ENCODE assay signal across 19 mouse cellular contexts in genomic region chr7:44015071-44015470, GRCm38 (mm10). TPM values are rescaled to one million over a fixed set of nuclear protein-coding genes. Genes with fewer than 3 reads are reported as not detected.
DNase-seq lines count a peak whose midpoint lies in the region.
"Had no signal": no experiment of that assay in that cellular context is flagged by ENCODE, and none has a peak within 500 bp of the region (broad histone marks: within the 10 kb centered on the region; RNA-seq: fewer than 3 reads in every experiment).

No protein-coding gene starts in this region.

- DNase-seq in heart, adult 18-20 months = peak; percentile 13 to 46
- DNase-seq in heart, postnatal 25 days (ENCODE audit: low spot score) = no peak
- DNase-seq in left cerebral cortex, postnatal 36 days (ENCODE audit: low spot score in 2 of 2) = peak; percentile 12 to 24
- no peak for DNase-seq in left cerebral cortex, postnatal 10 days (ENCODE audit: extremely low spot score in 1 of 2, low spot score in 2 of 2)
- peak; percentile 41 for DNase-seq in brain, adult 2 months (ENCODE audit: low read depth, low spot score)
- peak; percentile 10 for DNase-seq in telencephalon, adult 2 months (ENCODE audit: low read depth, low spot score)
- DNase-seq: adrenal gland, adult 2 months; adrenal gland, postnatal 14 days; cerebellum, adult 11-12 months; cerebellum, adult 8-10 months; cerebellum, postnatal 36 days; embryo, embryonic 11 days; gastrocnemius, adult 2 months; gastrocnemius, postnatal 14 days; heart, adult 2 months; heart, postnatal 36 days had no signal

- intact Hi-C loops in heart, postnatal 25 days (cut with DNase I) = no loop called here
- intact Hi-C loops in left cerebral cortex, postnatal 36 days (cut with DNase I) = no loop called here
- intact Hi-C loops in left cerebral cortex, postnatal 10 days (cut with DNase I) = no loop called here

RNA-seq across cellular contexts. Expression of gene Klk1b26, which starts 3.1 kb away (rescaled TPM):
- 1 to 10 TPM; 2.8 to 4.1 TPM for total RNA-seq in heart, adult 18-20 months (2021)
- under 1 TPM; 0.36 TPM for total RNA-seq in heart, postnatal 25 days (2021)
- total RNA-seq in left cerebral cortex, postnatal 36 days (2021) = not detected
- total RNA-seq in left cerebral cortex, postnatal 10 days (2021) = not detected
- total RNA-seq: adrenal gland, adult 2 months; adrenal gland, postnatal 14 days; adrenal gland, postnatal 4 days; MEL had no signal

RNA-seq across cellular contexts. Expression of gene Klk1b11, which starts 19.4 kb away (rescaled TPM):
- not detected for total RNA-seq in heart, adult 18-20 months (2021)
- not detected for total RNA-seq in heart, postnatal 25 days (2021)
- not detected for total RNA-seq in left cerebral cortex, postnatal 36 days (2021)
- not detected for total RNA-seq in left cerebral cortex, postnatal 10 days (2021)
- total RNA-seq: adrenal gland, adult 2 months; adrenal gland, postnatal 14 days; gastrocnemius, adult 2 months; gastrocnemius, postnatal 14 days; gastrocnemius, postnatal 4 days; heart, adult 2 months; heart, postnatal 36 days; MEL had no signal

RNA-seq across cellular contexts. Expression of gene Klk1b27, which starts 37.0 kb away (rescaled TPM):
- total RNA-seq in heart, adult 18-20 months (2021) = not detected
- total RNA-seq in heart, postnatal 25 days (2021) = not detected
- total RNA-seq in left cerebral cortex, postnatal 36 days (2021) = not detected
- not detected for total RNA-seq in left cerebral cortex, postnatal 10 days (2021)
- total RNA-seq: adrenal gland, adult 2 months; adrenal gland, postnatal 14 days; adrenal gland, postnatal 4 days; gastrocnemius, adult 2 months; gastrocnemius, postnatal 14 days; gastrocnemius, postnatal 4 days; heart, adult 2 months; heart, postnatal 36 days; MEL had no signal

RNA-seq across cellular contexts. Expression of gene Klk1b9, which starts 39.2 kb away (rescaled TPM):
- not detected for total RNA-seq in heart, adult 18-20 months (2021)
- not detected for total RNA-seq in heart, postnatal 25 days (2021)
- not detected for total RNA-seq in left cerebral cortex, postnatal 36 days (2021)
- total RNA-seq in left cerebral cortex, postnatal 10 days (2021) = not detected
- total RNA-seq: adrenal gland, adult 2 months; adrenal gland, postnatal 14 days; adrenal gland, postnatal 4 days; gastrocnemius, adult 2 months; gastrocnemius, postnatal 14 days; gastrocnemius, postnatal 4 days; heart, adult 2 months; heart, postnatal 36 days; MEL had no signal

RNA-seq across cellular contexts. Expression of gene Klk1b1, which starts 48.5 kb away (rescaled TPM):
- total RNA-seq in heart, adult 18-20 months (2021) = not detected
- total RNA-seq in heart, postnatal 25 days (2021) = not detected
- not detected for total RNA-seq in left cerebral cortex, postnatal 36 days (2021)
- not detected for total RNA-seq in left cerebral cortex, postnatal 10 days (2021)
- total RNA-seq: adrenal gland, adult 2 months; adrenal gland, postnatal 14 days; adrenal gland, postnatal 4 days; gastrocnemius, adult 2 months; gastrocnemius, postnatal 14 days; gastrocnemius, postnatal 4 days; heart, adult 2 months; heart, postnatal 36 days; MEL had no signal

Comparison
In these comparisons a context has a peak if more than half of its experiments do, and no peak if none do; other contexts are left out.
1. DNase-seq: peak in heart, adult 18-20 months (2 of 2), left cerebral cortex, postnatal 36 days (2 of 2), brain, adult 2 months (single experiment) and telencephalon, adult 2 months (single experiment); none in heart, postnatal 25 days (single experiment) and left cerebral cortex, postnatal 10 days (0 of 2).